Mouse (Mus musculus) stomach, embryonic 14.5 days (tissue): ENCODE measurements around the gene Rbp7. TPM values are rescaled to one million over a fixed set of nuclear protein-coding genes. Genes with fewer than 3 reads are reported as not detected.

Experiments
- ATAC-seq: fragments of 200-750 bp; cut with Nextera tagmentation; 2 replicates; pipeline ENCODE4 v1.8.0; 2017; ENCODE audit warnings: low read depth, moderate TSS enrichment; ENCODE audit not compliant: insufficient number of reproducible peaks, insufficient read depth, low FRiP score
- H3K27ac ChIP-seq: fragments of 300-500 bp; sonication (generic); 2 replicates; pipeline ENCODE4 v1.5.1; 2014; ENCODE audit warnings: mild to moderate bottlenecking, low read length, moderate library complexity, mixed read lengths
- H3K27me3 ChIP-seq: fragments of 300-500 bp; sonication (generic); 2 replicates; pipeline ENCODE4 v1.6.1; 2014; ENCODE audit warnings: low read length, control low read depth, mixed read lengths; ENCODE audit not compliant: control insufficient read depth, insufficient read depth
- H3K36me3 ChIP-seq: fragments of 300-500 bp; sonication (generic); 2 replicates; pipeline ENCODE4 v1.6.1; 2014; ENCODE audit warnings: mild to moderate bottlenecking, control low read depth, low read length, moderate library complexity, mixed read lengths; ENCODE audit not compliant: control insufficient read depth, insufficient read depth
- H3K4me1 ChIP-seq: fragments of 300-500 bp; sonication (generic); 2 replicates; pipeline ENCODE4 v1.6.1; 2014; ENCODE audit warnings: low read length, control low read depth, mixed read lengths; ENCODE audit not compliant: control insufficient read depth, insufficient read depth
- H3K4me2 ChIP-seq: fragments of 300-500 bp; sonication (generic); replicated peaks from 2 replicates; pipeline ENCODE4 v1.6.1; 2014; ENCODE audit warnings: low read depth, low read length, control low read depth
- H3K4me3 ChIP-seq: fragments of 300-500 bp; sonication (generic); 2 replicates; pipeline ENCODE4 v1.5.1; 2014; ENCODE audit warnings: low read depth, low read length, control low read depth
- H3K9ac ChIP-seq: fragments of 300-500 bp; sonication (generic); replicated peaks from 2 replicates; pipeline ENCODE4 v1.6.1; 2014; ENCODE audit warnings: low read depth, mild to moderate bottlenecking, control low read depth, low read length, moderate library complexity, mixed read lengths
- H3K9me3 ChIP-seq: fragments of 300-500 bp; sonication (generic); 2 replicates; pipeline ENCODE4 v1.6.1; 2016; ENCODE audit warnings: low read depth, low read length, control low read depth; ENCODE audit not compliant: control insufficient read depth
- WGBS: fragments of 180-500 bp; shearing (Covaris S2); extraction: QIAGEN DNeasy Blood & Tissue Kit; methylation state at CpG from one replicate; pipeline ENCODE4 v1.1.7; 2014; 5-methylcytosine and 5-hydroxymethylcytosine counted together
- polyA plus RNA-seq: library from polyadenylated mRNA; unstranded; fragments of >200 nt; fragmentation: Nextera tagmentation; extraction: Ambion mirVana; gene quantifications from 2 replicates; pipeline ENCODE4 v1.2.1, GENCODE M21; 2014

Gene Rbp7
- polyA plus RNA-seq, 1 experiment from 2014 or later, result 1.9 TPM

GRCm38 (mm10) chr4:149409759-149410158 is 45.0 kb downstream of the Rbp7 start:
- no peak for ATAC-seq
- Histone ChIP-seq H3K27ac (no peak overlapping the region), H3K4me3 (no peak overlapping the region), H3K4me2 (no peak overlapping the region), H3K36me3 (no peaks in the 10 kb centered on the region; the same call in 1 of the 2 replicates), H3K4me1 (peaks cover 13% of the 10 kb centered on the region), H3K9me3 (no peaks in the 10 kb centered on the region), H3K27me3 (no peaks in the 10 kb centered on the region), H3K9ac (no peak overlapping the region)
- 93% methylated on average over 4 of the region's 4 CpGs for WGBS

GRCm38 (mm10) chr4:149408331-149408730 is 46.4 kb downstream of the Rbp7 start:
- ATAC-seq, result no peak
- Histone ChIP-seq H3K27ac (no peak overlapping the region), H3K9me3 (no peaks in the 10 kb centered on the region), H3K36me3 (no peaks in the 10 kb centered on the region; the same call in 1 of the 2 replicates), H3K4me1 (peaks cover 18% of the 10 kb centered on the region), H3K27me3 (no peaks in the 10 kb centered on the region), H3K9ac (no peak overlapping the region), H3K4me2 (no peak overlapping the region), H3K4me3 (no peak overlapping the region)
- 90% methylated on average over 6 of the region's 6 CpGs for WGBS

DNA sequence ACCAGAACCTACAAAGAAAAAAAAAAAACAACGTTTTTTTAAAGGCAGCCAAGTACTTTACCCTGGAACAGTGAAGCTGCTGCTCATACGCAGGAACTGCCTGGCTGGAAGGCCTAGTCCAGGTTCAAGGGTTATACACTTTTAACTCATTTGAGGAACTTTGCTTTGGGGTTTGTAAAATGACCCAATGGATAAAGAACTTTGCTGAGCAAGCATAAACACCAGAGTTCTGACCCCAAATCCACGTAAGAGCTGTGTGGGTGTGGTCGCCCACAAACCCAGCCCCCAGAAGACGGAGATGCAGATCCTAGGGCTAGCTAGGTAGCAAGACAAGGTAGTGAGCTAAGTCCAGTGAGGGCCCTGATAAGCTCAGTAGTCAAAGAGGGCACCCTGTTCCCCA is 47.3 kb downstream of the Rbp7 start:
- ATAC-seq, result no peak
- Histone ChIP-seq H3K36me3 (no peaks in the 10 kb centered on the region; the same call in 1 of the 2 replicates), H3K9ac (no peak overlapping the region), H3K4me2 (no peak overlapping the region), H3K4me3 (no peak overlapping the region), H3K9me3 (no peaks in the 10 kb centered on the region), H3K27ac (no peak overlapping the region), H3K27me3 (no peaks in the 10 kb centered on the region), H3K4me1 (peaks cover 24% of the 10 kb centered on the region)
- 71% methylated on average over 5 of the region's 5 CpGs for WGBS

GRCm38 (mm10) chr4:149405713-149406443 is 48.9 kb downstream of the Rbp7 start:
- H3K9me3 ChIP-seq, result no peaks in the 10 kb centered on the region
- WGBS, result 75% methylated on average over 16 of the region's 16 CpGs
- no peak overlapping the region for H3K4me3 ChIP-seq
- no peak overlapping the region for H3K4me2 ChIP-seq
- H3K9ac ChIP-seq, result no peak overlapping the region
- H3K27ac ChIP-seq, result no peak overlapping the region; the same call in 1 of the 2 replicates
- H3K4me1 ChIP-seq, result peaks cover 29% of the 10 kb centered on the region
- H3K36me3 ChIP-seq, result no peaks in the 10 kb centered on the region
- H3K27me3 ChIP-seq, result no peaks in the 10 kb centered on the region
- no peak; the same call in 1 of the 2 replicates for ATAC-seq

DNA sequence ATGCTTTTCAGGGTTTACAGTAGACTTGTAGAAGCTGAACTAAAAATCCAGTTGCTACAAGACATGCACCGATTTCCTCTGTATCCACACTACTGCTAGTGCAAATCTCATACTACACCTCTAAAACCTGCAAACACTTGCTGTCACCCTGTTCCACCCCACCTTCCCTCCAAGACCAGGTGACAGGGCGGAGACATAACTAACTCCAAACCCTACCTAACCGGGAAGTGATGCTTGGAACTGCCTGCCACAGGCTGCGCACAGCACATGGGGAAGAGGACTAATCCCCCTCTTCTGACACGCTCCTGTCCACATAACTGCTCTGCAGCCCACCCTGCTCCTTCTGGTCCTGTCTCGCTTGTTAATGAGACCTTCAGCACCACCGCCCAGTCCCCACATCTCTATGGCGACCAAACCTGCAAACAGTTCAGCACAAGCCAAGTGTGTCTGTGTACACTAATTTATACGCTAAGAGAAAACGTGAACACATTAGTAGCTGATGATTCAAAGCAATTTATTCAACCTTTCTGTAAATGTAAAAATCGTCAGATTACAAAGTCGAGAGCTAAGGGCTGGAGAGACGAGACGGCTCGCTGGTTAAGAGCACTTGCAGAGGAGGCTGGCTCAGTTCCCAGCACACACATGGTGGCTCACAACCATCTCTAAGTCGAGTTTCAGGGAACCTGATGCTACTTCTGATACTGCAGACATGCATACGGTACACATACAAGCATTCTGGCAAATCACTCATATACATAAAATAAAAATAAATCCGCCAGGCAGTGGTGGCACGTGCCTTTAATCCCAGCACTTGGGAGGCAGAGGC is 49.9 kb downstream of the Rbp7 start:
- Histone ChIP-seq H3K4me2 (0 out of 2 replicates have a peak overlapping the region, but pooled peaks have one; percentile 10), H3K27ac (no peak overlapping the region), H3K4me3 (no peak overlapping the region), H3K9ac (no peak overlapping the region), H3K9me3 (no peaks in the 10 kb centered on the region), H3K4me1 (peaks cover 30% of the 10 kb centered on the region), H3K27me3 (no peaks in the 10 kb centered on the region), H3K36me3 (no peaks in the 10 kb centered on the region)
- no peak for ATAC-seq
- 50% methylated on average over 19 of the region's 19 CpGs for WGBS

DNA sequence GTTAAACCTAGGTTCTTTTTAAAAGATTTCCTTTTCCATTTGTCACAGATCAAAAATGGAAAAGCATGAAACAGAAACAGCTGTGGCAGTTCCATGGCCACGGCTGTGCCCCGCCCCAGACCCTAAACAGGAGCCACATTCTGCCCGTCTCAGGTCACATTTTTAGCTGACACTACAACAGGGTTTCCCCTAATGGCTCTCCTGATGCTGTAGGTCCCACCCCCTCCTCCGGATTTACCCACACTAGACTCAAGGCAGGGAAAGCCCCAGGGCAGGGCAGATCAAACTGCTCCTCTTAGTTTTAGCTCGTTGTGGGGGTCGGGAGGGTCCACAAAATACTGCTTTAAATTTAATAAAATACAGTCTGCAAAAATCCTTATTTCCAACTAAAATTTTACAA is 51.7 kb downstream of the Rbp7 start:
- H3K9me3 ChIP-seq, result no peaks in the 10 kb centered on the region
- no peak overlapping the region for H3K4me3 ChIP-seq
- 31% methylated on average over 6 of the region's 6 CpGs for WGBS
- H3K27me3 ChIP-seq, result no peaks in the 10 kb centered on the region
- peaks cover 4% of the 10 kb centered on the region; the same call in 1 of the 2 replicates for H3K36me3 ChIP-seq
- no peak for ATAC-seq
- H3K4me2 ChIP-seq, result no peak overlapping the region
- H3K27ac ChIP-seq, result no peak overlapping the region
- peaks cover 36% of the 10 kb centered on the region for H3K4me1 ChIP-seq
- no peak overlapping the region for H3K9ac ChIP-seq

DNA sequence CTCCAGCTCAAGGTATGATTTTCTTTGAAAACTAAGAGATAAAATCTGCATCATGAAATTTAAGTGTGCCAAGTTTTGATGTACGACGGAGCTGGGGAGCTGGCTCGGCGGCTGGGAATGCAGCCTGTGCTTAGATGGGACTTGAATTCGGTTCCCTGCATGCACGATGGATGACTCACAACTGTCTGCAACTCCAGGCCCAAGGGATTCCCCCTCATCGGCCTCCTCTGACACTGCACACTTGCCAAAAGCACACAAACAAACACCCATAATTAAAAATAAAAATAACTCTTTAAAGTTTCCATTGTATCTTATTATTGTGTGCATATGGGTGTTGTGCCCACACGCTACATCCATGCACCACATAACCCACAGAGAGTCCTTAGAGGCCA is 53.2 kb downstream of the Rbp7 start:
- Histone ChIP-seq H3K27ac (no peak overlapping the region), H3K4me1 (peaks cover 42% of the 10 kb centered on the region), H3K9me3 (no peaks in the 10 kb centered on the region), H3K4me3 (no peak overlapping the region), H3K36me3 (peaks cover 6% of the 10 kb centered on the region; the same call in 1 of the 2 replicates), H3K4me2 (no peak overlapping the region), H3K27me3 (no peaks in the 10 kb centered on the region), H3K9ac (no peak overlapping the region)
- no peak for ATAC-seq
- WGBS, result 47% methylated on average over 8 of the region's 8 CpGs

DNA sequence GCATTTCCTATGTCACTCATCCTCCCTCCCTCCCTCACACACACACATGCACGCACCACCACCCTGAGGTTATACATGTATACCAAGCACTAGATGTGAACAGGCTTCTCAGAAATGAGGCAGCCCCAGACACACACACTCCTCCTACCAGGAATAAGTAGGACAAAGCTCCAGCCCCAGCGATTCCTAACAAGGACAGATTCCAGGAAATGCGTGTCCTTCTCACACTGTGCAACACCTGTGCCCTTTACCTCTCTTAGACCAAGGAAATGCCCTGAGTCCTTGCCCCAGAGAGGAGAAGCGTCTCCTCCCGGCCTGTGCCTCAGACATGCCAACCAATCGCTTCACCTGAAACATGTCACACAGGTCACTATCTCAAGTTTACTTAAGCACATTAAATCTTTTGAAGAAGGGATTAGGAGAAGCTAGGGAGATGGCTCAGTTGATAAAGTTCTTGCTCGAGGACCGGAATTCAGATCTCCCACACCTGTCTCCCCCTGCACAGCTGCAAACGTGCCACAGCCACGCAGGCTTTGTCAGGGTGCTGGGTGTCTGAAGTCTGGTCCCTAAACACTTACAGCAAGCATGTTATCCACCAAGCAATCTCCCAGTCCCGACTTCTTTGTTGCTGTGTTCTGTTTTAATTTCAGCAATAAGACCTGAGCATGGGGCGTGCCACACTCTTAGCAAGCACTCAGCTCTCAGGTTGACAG is 53.7 kb downstream of the Rbp7 start:
- Histone ChIP-seq H3K27me3 (no peaks in the 10 kb centered on the region), H3K9me3 (no peaks in the 10 kb centered on the region), H3K36me3 (peaks cover 6% of the 10 kb centered on the region; the same call in 1 of the 2 replicates), H3K4me2 (no peak overlapping the region), H3K4me1 (peaks cover 43% of the 10 kb centered on the region), H3K4me3 (no peak overlapping the region), H3K27ac (no peak overlapping the region), H3K9ac (no peak overlapping the region)
- WGBS, result 45% methylated on average over 12 of the region's 12 CpGs
- ATAC-seq, result no peak
